Mouse (Mus musculus) heart, adult 8-10 months (tissue): Measurements from ENCODE around the gene Sord. TPM values are rescaled to one million over a fixed set of nuclear protein-coding genes. Genes with fewer than 3 reads are reported as not detected.

Source experiments
- DNase-seq: peaks from one replicate; pipeline ENCODE4 v3.0.0; 2022; ENCODE audit warnings: low spot score
- total RNA-seq, 4 experiments: library from RNA; stranded (reverse); gene quantifications; 2 replicates each; pipeline ENCODE4 v1.2.4; 2022

The Sord gene
- total RNA-seq, 4 experiments from 2014 or later, result 182 to 228 (median 200) TPM

DNA sequence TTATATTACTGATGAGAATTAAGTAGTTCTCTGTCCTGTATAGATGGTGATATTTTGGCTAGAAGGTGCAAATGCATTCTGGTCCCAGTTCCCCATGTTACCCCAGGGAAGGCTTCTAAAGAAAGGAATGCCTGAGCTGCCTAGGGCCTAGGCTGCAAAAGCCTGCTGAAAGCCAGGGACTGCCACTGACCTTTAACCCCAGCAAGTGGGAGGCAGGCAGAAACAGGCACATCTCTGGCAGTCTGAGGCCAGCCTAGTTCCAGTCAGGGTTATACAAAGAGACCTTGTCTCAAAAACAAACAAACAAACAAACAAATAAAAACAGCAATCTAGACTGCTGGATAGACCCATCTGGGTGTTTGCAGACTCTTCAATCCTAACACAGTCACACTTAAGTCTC is 6.2 kb downstream of the Sord start:
- no peak for DNase-seq

GRCm38 (mm10) chr2:122241226-122241625 is 6.7 kb downstream of the Sord start:
- DNase-seq, result no peak

- DNase-seq, result no peak
Measured at GRCm38 (mm10) chr2:122241935-122242334, 7.4 kb downstream of the Sord start.

DNA sequence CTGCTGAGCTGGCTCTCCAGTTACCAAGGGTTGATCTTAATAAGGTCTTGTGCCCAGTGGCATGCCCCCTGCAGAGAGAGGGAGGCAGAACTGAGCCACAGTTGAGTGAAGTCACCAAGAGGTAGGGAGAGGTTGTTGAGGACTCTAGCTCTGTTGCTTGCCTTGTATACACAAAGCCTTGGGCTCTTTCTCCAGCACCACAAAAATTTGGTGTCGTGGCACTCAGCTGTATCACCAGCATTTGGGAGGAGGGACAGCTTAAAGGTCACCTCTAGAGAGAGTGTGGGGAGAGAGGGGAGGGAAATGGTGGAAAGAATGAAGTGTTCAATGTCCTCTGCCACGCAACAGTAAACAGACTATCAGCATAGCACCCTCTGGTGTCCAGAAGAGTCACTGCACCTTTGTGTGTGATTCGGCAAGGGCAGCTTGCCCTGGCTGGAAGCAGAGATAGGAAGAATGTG is 9.2 kb downstream of the Sord start:
- DNase-seq, result peak; percentile 79

DNA sequence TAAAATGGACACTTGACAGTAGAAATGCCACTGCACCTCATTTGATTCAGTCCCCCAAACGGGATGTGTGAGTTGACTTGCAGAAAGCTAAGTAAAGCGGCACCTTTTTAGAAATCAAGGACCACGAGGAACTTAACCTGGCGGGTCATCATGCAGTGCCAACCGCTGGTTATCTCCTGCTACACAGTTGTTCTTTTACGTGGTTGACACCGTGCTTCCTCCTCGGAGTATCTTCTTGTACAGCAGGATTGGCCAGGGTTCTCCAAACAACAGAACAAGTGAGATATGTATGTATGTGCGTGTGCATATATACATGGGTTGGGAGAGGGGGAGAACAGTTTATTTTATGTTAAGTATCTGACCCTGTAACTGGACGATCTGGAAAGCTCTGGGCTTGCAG is 13.2 kb downstream of the Sord start:
- DNase-seq, result no peak

DNA sequence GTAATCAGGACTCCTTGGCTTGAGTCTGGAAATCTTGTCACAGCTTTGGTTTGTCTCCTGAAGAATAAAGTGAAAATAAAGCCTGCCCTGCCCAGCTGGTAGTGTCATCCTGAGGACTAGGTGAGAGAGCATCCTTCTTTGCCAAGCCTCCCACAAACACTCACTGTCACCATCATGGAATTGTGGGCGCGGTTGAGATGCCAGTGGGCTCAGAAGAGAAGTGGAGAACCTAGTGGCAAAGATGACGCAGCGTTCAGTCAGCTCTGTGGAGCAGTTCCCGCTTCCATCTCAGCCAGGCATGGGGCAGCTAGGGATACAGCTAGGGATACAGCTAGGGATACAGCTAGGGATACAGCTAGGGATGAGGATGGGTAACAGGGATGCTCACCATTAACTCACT is 21.4 kb downstream of the Sord start:
- no peak for DNase-seq

DNA sequence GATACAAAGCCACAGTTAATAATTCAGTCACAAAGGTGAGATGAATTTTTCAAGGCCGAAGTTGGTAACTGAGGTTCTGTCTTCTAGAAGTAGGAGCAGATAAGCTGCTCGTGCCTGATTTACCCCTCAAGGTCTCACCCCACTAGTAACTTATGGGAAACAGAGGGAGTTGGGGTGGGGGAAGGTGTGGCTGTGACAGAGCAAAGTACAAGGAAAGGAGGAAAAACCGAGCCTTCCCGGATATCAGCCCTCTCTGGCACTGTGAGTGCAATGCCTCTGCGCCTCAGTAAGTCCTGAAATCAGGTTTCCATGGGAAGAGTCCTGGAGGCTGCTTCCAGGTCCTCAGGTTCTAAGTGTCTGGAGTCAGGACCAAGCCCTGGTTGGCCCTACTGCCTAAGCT is 26.2 kb downstream of the Sord start:
- DNase-seq, result no peak

GRCm38 (mm10) chr2:122264690-122265089 is 30.1 kb downstream of the Sord start:
- no peak for DNase-seq

GRCm38 (mm10) chr2:122266407-122267193 is 32.1 kb downstream of the Sord start:
- DNase-seq, result no peak

DNA sequence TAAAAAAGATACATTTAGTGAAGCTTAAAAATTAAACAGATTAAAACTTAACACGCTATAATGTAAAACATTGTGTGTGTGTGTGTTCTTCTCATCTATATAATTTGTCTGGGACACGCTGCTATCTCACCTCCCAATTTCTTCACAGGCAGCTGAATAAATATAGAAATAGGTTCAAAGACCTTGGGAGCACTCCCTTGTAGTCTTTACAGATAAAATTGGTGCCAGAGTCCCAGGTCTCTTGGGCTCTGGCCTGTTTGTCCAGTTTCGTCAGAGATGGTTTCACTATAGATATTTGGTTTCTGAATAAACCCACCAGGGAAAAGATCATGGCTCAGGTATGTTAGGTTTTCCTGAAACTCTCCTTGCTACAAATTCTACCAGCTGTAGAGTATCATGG is 44.2 kb downstream of the Sord start:
- no peak for DNase-seq

- no peak for DNase-seq
Measured at GRCm38 (mm10) chr2:122284091-122284490, 49.5 kb downstream of the Sord start.

- no peak for DNase-seq
Measured at GRCm38 (mm10) chr2:122286137-122286536, 51.6 kb downstream of the Sord start.

- no peak for DNase-seq
Measured at GRCm38 (mm10) chr2:122294916-122295315, 60.4 kb downstream of the Sord start.

DNA sequence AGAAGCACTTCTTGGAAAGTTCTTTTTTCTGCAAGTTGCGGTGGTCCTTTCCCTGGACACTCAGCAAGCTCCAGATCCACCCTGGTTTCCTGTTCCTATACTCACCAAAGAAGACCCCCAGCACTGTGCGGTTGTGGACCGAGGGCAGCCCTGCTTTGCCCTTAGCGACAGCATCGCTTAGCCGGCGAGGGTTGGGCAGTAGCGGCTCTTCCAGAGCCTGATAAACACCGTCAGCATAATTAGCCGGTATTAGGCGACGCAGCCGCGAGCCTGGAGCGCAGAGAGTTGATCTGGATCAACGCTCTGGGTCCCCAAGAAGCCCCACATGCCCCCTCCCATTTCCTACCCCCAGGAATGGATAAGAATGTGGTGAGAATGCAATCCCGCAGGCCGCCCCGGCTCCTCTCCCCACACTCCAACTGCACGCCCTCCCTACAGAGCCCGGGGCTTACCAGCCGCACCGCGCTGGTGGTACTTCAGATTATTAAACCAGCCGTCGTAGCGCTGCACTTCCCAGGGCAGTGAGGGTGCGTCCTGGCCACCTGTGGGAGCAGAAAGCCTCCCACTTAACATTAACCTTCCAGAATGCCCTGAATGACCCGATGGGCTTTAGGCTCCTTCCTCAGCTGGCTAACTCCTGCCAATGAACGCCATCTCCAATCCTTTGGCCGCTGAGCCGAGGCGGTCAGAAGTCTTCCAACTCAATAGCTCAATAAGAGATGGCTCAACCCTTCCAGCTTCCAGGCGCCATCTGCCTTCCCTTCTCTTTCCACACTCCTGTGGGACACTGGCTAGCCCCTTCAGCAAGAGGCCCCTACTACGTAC is 62.9 kb downstream of the Sord start:
- DNase-seq, result no peak

DNA sequence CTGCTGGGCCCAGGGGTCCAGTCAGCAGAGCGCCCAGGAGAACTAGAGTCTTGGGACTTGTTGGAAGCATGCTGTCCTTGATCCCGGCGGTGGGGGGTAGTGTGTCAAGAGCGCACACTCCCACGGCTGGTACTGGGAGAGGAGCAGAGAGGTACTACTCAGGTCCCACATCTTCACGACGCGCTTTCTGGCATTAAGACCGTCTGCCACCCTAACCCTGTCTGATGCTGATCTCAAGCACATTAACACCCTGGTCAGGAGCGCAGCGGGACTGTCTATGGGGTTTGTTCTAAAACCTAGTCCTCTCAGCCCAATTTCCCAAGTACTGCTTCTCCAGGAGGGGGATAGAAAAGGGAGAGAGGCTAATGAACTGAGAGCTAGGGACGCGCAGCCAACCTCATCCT is 63.5 kb downstream of the Sord start, which contains the start of gene Duox2:
Gene Duox2 (minus strand): TSS at position 354 of the 404 bp plus-strand sequence.
- no peak for DNase-seq

- no peak for DNase-seq
Measured at GRCm38 (mm10) chr2:122298596-122299490, 64.3 kb downstream of the Sord start, which contains the start of gene Duoxa2. TSS of gene Duoxa2 (plus strand) at chr2:122298900.

DNA sequence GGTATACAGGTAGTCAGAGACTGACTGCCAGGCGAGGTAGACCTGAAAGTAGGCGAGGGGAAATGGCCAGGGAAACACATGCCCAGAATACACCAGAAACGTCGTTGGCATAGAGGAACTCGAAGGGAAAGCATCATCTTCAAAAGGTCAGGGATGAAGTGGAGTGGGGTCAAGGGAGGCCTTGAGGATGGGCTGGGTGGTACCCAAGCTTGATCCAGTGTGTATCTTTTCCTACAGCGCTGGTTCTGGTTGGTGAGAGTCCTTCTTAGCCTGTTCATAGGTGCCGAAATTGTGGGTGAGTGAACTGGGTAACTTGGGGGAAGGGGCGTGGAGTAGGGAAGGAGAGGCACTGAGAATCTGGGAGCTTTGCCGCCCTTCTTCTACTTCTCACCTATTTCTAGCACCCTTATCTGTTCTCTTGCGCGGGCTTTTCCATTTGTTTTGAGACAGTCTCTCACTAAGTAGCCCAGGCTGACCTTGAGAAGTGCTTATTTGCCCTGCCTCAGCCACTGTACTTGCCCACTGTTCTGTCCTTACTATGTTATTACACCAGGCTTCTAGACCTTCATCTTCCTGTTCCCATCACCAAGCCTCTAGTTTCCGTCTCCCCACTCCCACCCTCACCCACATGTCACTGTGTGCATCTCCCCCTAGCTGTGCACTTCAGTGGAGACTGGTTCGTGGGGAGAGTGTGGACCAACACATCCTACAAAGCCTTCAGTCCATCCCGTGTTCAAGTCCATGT is 65.5 kb downstream of the Sord start:
- DNase-seq, result no peak

- no peak for DNase-seq
Measured at GRCm38 (mm10) chr2:122300656-122301020, 66.1 kb downstream of the Sord start.

- no peak for DNase-seq
Measured at GRCm38 (mm10) chr2:122301081-122301920, 66.8 kb downstream of the Sord start.
